Mouse (Mus musculus): ENCODE data around the gene Itprid1. TPM values are rescaled to one million over a fixed set of nuclear protein-coding genes. Genes with fewer than 3 reads are reported as not detected.

The Itprid1 gene
- total RNA-seq (2015; ENCODE audit: low replicate concordance) (not detected in 2 replicates), total RNA-seq (2017; ENCODE audit: low replicate concordance) (not detected in 2 replicates)

GRCm38 (mm10) chr6:55836650-55837320 lies at the start of gene Itprid1:
Itprid1 (plus strand) TSS chr6:55836895.
- no peak for ATAC-seq (replicated peaks; ENCODE audit: low FRiP score, poor library complexity, severe bottlenecking)

DNA sequence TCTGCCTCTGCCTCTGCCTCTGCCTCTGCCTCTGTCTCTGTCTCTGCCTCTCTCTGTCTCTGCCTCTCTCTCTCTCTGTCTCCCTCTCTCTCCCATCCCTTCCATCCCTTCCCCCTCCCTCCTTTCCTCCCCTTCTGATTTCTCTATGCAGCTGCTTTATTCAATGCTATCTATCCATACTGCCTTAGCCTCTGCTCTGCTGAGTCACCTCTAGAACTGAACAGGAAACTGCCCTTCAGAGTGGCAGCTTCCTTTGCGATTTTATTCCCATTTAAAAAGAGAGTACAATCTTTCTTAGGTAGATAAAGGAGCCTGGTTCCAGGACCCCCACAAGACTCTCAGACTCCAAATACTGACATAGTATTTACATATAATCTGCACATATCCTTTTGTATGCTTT lies 47.1 kb upstream of the Itprid1 start:
- no peak for ATAC-seq (replicated peaks; ENCODE audit: low FRiP score, poor library complexity, severe bottlenecking)

- ATAC-seq (replicated peaks; ENCODE audit: low FRiP score, poor library complexity, severe bottlenecking), result no peak
Measured at GRCm38 (mm10) chr6:55791852-55792496, 44.7 kb upstream of the Itprid1 start.

DNA sequence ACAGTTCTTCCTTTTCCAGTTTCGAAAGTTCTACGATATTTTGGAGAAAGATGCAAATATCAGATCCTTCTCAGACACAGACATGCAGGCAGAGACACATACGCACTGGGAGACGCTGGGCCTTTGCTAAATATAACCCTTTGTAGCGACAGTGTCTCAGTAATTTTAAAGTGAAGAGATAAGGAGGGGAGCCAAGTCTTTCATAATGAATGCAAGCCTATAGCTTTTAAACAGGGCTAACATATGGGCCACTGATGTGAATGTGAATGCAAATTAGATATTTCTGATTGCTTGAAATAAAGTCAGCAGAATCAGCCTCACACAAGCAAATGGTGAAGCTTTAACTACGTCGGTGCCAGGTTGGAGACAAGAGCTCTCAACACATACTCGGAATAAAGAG lies 44.2 kb upstream of the Itprid1 start:
- ATAC-seq (replicated peaks; ENCODE audit: low FRiP score, poor library complexity, severe bottlenecking), result no peak

GRCm38 (mm10) chr6:55802686-55803085 lies 34.0 kb upstream of the Itprid1 start:
- ATAC-seq (replicated peaks; ENCODE audit: low FRiP score, poor library complexity, severe bottlenecking), result no peak

DNA sequence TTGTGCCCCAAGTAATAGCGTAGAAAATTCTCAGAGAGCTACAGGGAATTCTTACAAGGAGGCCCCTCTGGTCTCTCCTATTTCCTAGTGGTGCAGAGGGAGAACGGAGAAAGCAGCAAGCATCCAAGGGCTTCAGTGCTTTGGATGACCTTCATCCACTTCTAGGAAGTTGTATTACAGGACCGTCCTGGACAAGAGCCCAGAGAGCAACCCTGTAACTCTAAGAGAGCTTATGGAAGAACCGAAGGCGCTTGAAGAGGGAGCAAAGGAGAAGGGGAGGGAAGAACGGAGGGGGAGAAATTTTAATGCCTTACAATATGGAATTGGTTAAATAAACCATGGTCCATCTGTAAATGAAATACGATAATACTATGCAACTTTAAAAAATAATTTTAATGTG lies 33.3 kb upstream of the Itprid1 start:
- no peak for ATAC-seq (replicated peaks; ENCODE audit: low FRiP score, poor library complexity, severe bottlenecking)

- ATAC-seq (replicated peaks; ENCODE audit: low FRiP score, poor library complexity, severe bottlenecking), result no peak
Measured at GRCm38 (mm10) chr6:55803991-55804680, 32.6 kb upstream of the Itprid1 start.

GRCm38 (mm10) chr6:55804681-55805000 lies 32.1 kb upstream of the Itprid1 start:
- no peak for ATAC-seq (replicated peaks; ENCODE audit: low FRiP score, poor library complexity, severe bottlenecking)

GRCm38 (mm10) chr6:55805291-55806137 lies 31.2 kb upstream of the Itprid1 start:
- ATAC-seq (replicated peaks; ENCODE audit: low FRiP score, poor library complexity, severe bottlenecking), result no peak

GRCm38 (mm10) chr6:55806537-55806936 lies 30.2 kb upstream of the Itprid1 start:
- no peak for ATAC-seq (replicated peaks; ENCODE audit: low FRiP score, poor library complexity, severe bottlenecking)

- no peak for ATAC-seq (replicated peaks; ENCODE audit: low FRiP score, poor library complexity, severe bottlenecking)
Measured at GRCm38 (mm10) chr6:55808692-55809091, 28.0 kb upstream of the Itprid1 start.

- ATAC-seq (replicated peaks; ENCODE audit: low FRiP score, poor library complexity, severe bottlenecking), result no peak
Measured at GRCm38 (mm10) chr6:55811153-55811552, 25.5 kb upstream of the Itprid1 start.

GRCm38 (mm10) chr6:55812353-55812752 lies 24.3 kb upstream of the Itprid1 start:
- no peak for ATAC-seq (replicated peaks; ENCODE audit: low FRiP score, poor library complexity, severe bottlenecking)

DNA sequence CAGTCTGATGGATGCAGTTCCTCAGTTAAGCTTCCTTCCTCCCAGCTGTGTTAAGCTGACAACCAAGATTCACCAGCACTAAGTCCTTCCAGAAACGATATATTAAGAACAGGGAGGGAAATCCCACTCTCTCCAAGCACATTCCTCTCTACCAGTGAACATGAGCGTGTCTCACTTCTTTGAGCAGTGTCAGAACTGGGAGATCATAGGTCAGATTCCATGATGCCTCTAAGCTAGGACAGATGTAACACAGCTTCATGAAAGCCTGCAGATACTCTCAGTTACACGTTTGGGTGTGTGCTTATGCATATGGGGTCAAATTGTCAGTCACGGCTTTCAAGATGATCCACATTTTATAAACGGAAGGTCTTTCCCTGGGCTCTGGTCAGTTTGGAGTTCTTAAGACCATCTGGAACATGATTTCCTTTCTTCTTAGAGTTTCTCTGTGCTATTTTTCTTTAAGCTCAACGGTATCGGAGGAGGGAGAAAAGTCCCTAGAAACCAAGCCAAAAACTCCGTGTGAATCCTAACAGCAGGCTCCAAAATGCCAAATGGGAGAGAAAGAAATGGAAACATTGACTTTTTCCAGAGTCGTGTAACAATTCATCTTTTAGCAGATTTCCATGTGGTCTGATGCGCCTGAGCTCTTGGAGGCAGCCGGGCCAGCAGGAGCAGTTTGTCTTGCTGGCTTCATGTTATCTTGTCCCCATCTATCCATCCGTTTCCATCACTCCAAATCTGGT lies 22.3 kb upstream of the Itprid1 start:
- no peak for ATAC-seq (replicated peaks; ENCODE audit: low FRiP score, poor library complexity, severe bottlenecking)

- ATAC-seq (replicated peaks; ENCODE audit: low FRiP score, poor library complexity, severe bottlenecking), result no peak
Measured at GRCm38 (mm10) chr6:55816911-55817310, 19.8 kb upstream of the Itprid1 start.

GRCm38 (mm10) chr6:55829722-55830121 lies 7.0 kb upstream of the Itprid1 start:
- ATAC-seq (replicated peaks; ENCODE audit: low FRiP score, poor library complexity, severe bottlenecking), result no peak

DNA sequence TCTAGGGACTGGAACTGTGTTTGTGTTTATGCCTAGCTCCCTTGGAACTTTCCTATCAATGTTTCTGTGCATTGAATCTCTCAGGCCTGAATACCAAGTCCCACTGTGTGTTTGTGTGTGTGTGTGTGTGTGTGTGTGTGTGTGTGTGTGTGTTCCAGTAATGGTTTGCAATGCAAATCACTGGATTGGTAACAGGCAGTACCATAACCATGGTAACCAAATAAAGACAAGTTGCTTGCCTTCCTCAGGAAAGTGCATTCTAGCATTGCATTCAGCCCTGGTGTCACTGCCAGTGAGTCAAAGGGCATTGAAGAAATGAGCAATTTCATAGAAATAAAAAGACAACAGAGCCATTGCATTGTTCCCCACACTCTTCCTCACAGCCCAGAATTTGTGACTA lies 15.9 kb downstream of the Itprid1 start:
- ATAC-seq (replicated peaks; ENCODE audit: low FRiP score, poor library complexity, severe bottlenecking), result no peak

- no peak for ATAC-seq (replicated peaks; ENCODE audit: low FRiP score, poor library complexity, severe bottlenecking)
Measured at GRCm38 (mm10) chr6:55856085-55856484, 19.4 kb downstream of the Itprid1 start.

- no peak for ATAC-seq (replicated peaks; ENCODE audit: low FRiP score, poor library complexity, severe bottlenecking)
Measured at GRCm38 (mm10) chr6:55865206-55865605, 28.5 kb downstream of the Itprid1 start.

All from erythroblast, adult 5-6 weeks (primary cell).